Mouse (Mus musculus): Measurements from ENCODE around the gene Adora3. TPM values are rescaled to one million over a fixed set of nuclear protein-coding genes. Genes with fewer than 3 reads are reported as not detected.

Adora3 gene
- 0.19 TPM in 2 replicates for polyA plus RNA-seq (2012; rRNA removed)

DNA sequence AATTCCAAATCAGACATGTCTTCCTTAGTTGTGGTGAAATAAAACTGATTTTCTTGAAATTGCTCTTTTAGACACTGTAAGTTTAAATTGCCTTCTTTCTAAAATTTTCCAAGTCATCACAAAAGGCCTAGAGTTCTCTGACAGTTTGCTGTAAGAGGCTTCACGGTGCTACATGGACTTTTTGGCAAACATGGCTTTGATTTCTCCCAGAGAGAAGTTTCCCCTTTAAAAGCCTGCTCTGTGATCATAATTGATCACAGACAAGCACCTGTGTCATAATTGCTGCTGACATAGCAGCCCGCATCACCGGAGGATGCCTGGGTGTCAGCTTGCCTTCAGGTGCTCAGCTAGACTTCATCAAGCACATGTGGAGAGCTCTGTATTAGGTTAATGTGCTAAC is at the start of gene Adora3, which contains the start of gene Tmigd3:
Gene Adora3 (plus strand): TSS at position 301 of the 400 bp plus-strand sequence.
Gene Tmigd3 (plus strand): TSS at position 346 of the 400 bp plus-strand sequence.

DNA sequence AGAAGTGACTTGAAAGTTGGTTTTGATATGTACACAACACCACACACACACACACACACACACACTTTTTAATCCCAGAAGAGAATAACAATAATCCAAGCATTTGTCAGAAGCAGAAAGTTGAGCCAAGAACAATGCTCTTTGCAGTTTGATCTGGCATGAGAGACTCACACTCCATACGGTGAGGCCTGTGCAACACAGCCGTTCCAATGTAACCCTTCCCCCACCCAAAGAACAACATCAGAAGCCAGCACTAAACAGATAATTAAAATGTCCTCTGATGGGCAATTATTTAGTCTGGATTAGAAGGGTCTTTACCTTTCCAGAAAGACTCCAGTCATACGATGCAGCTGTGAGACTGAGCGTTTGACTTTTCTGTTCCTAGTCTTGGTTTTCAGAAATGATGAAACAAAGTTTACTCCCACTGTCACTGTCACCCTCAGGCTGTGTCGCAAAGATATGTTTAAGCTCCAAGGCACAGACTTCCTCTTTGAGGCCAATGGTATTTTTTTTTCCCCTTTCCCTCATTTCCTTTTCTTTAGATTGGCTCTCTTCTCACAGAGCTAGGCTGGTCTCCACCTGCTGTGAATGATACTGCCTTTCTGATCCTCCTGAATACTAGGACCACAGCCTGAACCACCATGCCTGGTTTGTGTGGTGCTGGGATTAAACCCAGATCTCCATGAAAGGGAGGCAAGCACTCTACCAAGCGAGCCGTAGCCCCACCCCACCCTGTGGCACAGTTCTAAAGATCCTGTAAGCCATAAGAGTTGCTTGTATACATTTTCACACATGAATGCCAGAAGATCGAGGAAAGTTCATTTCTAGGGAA is 61.8 kb downstream of the Adora3 start, which contains the start of gene I830077J02Rik:
Gene I830077J02Rik (minus strand): TSS at position 425 of the 832 bp plus-strand sequence.

Other genes with a start within 250 kb of the Adora3 start
- gene Ddx20, start 183.3 kb upstream of the Adora3 start, polyA plus RNA-seq (2012; rRNA removed), result 15.8 and 16.1 TPM in 2 replicates
- 10.8 and 11.7 TPM in 2 replicates for gene Inka2, start 166.3 kb upstream of the Adora3 start, polyA plus RNA-seq (2012; rRNA removed)
- 41.1 and 49.6 TPM in 2 replicates for gene Rap1a, start 69.5 kb upstream of the Adora3 start, polyA plus RNA-seq (2012; rRNA removed)
- gene Tmigd3, start within 50 bp of the Adora3 start, polyA plus RNA-seq (2012; rRNA removed), result 0.16 TPM in 1 of 2 replicates, not detected in the other
- 0.31 and 0.49 TPM in 2 replicates for gene I830077J02Rik, start 61.8 kb downstream of the Adora3 start, polyA plus RNA-seq (2012; rRNA removed)
- gene Wdr77, start 88.5 kb downstream of the Adora3 start, polyA plus RNA-seq (2012; rRNA removed), result 67.9 and 71.0 TPM in 2 replicates
- gene Atp5f1, start 89.2 kb downstream of the Adora3 start, polyA plus RNA-seq (2012; rRNA removed), result 296 and 318 TPM in 2 replicates
- gene Ovgp1, start 102.9 kb downstream of the Adora3 start, polyA plus RNA-seq (2012; rRNA removed), result 15.0 and 15.8 TPM in 2 replicates
- gene Pifo, start 143.8 kb downstream of the Adora3 start, polyA plus RNA-seq (2012; rRNA removed), result 3.6 and 5.9 TPM in 2 replicates
- 0.07 and 0.08 TPM in 2 replicates for gene Chil5, start 162.0 kb downstream of the Adora3 start, polyA plus RNA-seq (2012; rRNA removed)
- gene Chia1, start 242.4 kb downstream of the Adora3 start, polyA plus RNA-seq (2012; rRNA removed), result 2.9 and 3.4 TPM in 2 replicates